Mouse (Mus musculus): ENCODE measurements around the gene Man2c1. TPM values are rescaled to one million over a fixed set of nuclear protein-coding genes. Genes with fewer than 3 reads are reported as not detected.

The Man2c1 gene
- polyA plus RNA-seq, 1 experiment from 2014 or later, result 101 TPM

- ChIA-PET POLR2A (no interaction called here), CTCF (no interaction called here)
- no peaks in the 10 kb centered on the region for H3K27me3 ChIP-seq
- ATAC-seq (no peak), DNase-seq (ENCODE audit: low read depth, low spot score) (no peak)
- in situ Hi-C loops (cut with MboI; ENCODE audit: low pct_unique_long_range_greater_than_20kb), result loop anchor here (10.0 kb wide), 1 partner anchor 277 kb away; no protein-coding TSS in a partner anchor
- no peak for TF ChIP-seq CTCF (IDR thresholded peaks at IDR 0.05)
These were observed 27.0 kb downstream of the Man2c1 start for GRCm38 (mm10) chr9:57157499-57157898.

- no peaks in the 10 kb centered on the region for H3K27me3 ChIP-seq
- no peak for TF ChIP-seq CTCF (IDR thresholded peaks at IDR 0.05)
- ChIA-PET CTCF (no interaction called here), POLR2A (no interaction called here)
- in situ Hi-C loops (cut with MboI; ENCODE audit: low pct_unique_long_range_greater_than_20kb), result loop anchor here (10.0 kb wide), 1 partner anchor 277 kb away; no protein-coding TSS in a partner anchor
- ATAC-seq, result peak; percentile 26
- peak; percentile 89 for DNase-seq (ENCODE audit: low read depth, low spot score)
These were observed 27.6 kb downstream of the Man2c1 start, which contains the start of gene Commd4 for GRCm38 (mm10) chr9:57158013-57158470. Commd4 (minus strand) TSS chr9:57158331.

- CTCF ChIA-PET, result no interaction called here
- no peak for TF ChIP-seq CTCF (IDR thresholded peaks at IDR 0.05)
- POLR2A ChIA-PET, result no interaction called here
- DNase-seq (ENCODE audit: low read depth, low spot score) (no peak), ATAC-seq (no peak)
- no peaks in the 10 kb centered on the region for H3K27me3 ChIP-seq
- in situ Hi-C loops (cut with MboI; ENCODE audit: low pct_unique_long_range_greater_than_20kb), result loop anchor here (10.0 kb wide), 1 partner anchor 276 kb away; no protein-coding TSS in a partner anchor
These were observed 28.0 kb downstream of the Man2c1 start for GRCm38 (mm10) chr9:57158506-57158905.

GRCm38 (mm10) chr9:57162496-57162895 lies 32.0 kb downstream of the Man2c1 start:
- no peak for TF ChIP-seq CTCF (IDR thresholded peaks at IDR 0.05)
- CTCF ChIA-PET, result no interaction called here
- ATAC-seq (no peak), DNase-seq (ENCODE audit: low read depth, low spot score) (no peak)
- POLR2A ChIA-PET, result no interaction called here
- peaks cover 14% of the 10 kb centered on the region for H3K27me3 ChIP-seq
- in situ Hi-C loops (cut with MboI; ENCODE audit: low pct_unique_long_range_greater_than_20kb), result no loop called here

GRCm38 (mm10) chr9:57163137-57163536 lies 32.6 kb downstream of the Man2c1 start:
- in situ Hi-C loops (cut with MboI; ENCODE audit: low pct_unique_long_range_greater_than_20kb), result no loop called here
- peaks cover 14% of the 10 kb centered on the region for H3K27me3 ChIP-seq
- ATAC-seq, result no peak
- ChIA-PET CTCF (no interaction called here), POLR2A (interaction anchor here (0.6 kb wide), 1 partner anchor 300 kb away, joined by 3 read pairs; no protein-coding TSS in a partner anchor)
- no peak for TF ChIP-seq CTCF (IDR thresholded peaks at IDR 0.05)
- no peak for DNase-seq (ENCODE audit: low read depth, low spot score)

GRCm38 (mm10) chr9:57166173-57166572 lies 35.7 kb downstream of the Man2c1 start:
- CTCF ChIA-PET, result interaction anchor here (1.7 kb wide), 1 partner anchor 10 kb away, joined by 3 read pairs; no protein-coding TSS in a partner anchor
- peaks cover 17% of the 10 kb centered on the region for H3K27me3 ChIP-seq
- in situ Hi-C loops (cut with MboI; ENCODE audit: low pct_unique_long_range_greater_than_20kb), result no loop called here
- no peak for ATAC-seq
- no peak for TF ChIP-seq CTCF (IDR thresholded peaks at IDR 0.05)
- no peak for DNase-seq (ENCODE audit: low read depth, low spot score)
- POLR2A ChIA-PET, result no interaction called here

GRCm38 (mm10) chr9:57168411-57168810 lies 37.9 kb downstream of the Man2c1 start:
- H3K27me3 ChIP-seq, result peaks cover 20% of the 10 kb centered on the region
- in situ Hi-C loops (cut with MboI; ENCODE audit: low pct_unique_long_range_greater_than_20kb), result no loop called here
- no peak for DNase-seq (ENCODE audit: low read depth, low spot score)
- ATAC-seq, result no peak
- TF ChIP-seq CTCF (IDR thresholded peaks at IDR 0.05), result no peak
- POLR2A ChIA-PET, result no interaction called here
- CTCF ChIA-PET, result no interaction called here

Other genes starting within 250 kb of the Man2c1 start
- gene Snx33, start 202.3 kb upstream of the Man2c1 start, polyA plus RNA-seq (2021), result 25.8 TPM
- gene Imp3, start 193.2 kb upstream of the Man2c1 start, polyA plus RNA-seq (2021), result 76.3 TPM
- 17.0 TPM for gene Snupn, start 179.8 kb upstream of the Man2c1 start, polyA plus RNA-seq (2021)
- 78.9 TPM for gene Ptpn9, start 135.8 kb upstream of the Man2c1 start, polyA plus RNA-seq (2021)
- gene Sin3a, start 58.6 kb upstream of the Man2c1 start, polyA plus RNA-seq (2021), result 40.1 TPM
- 13.0 TPM for gene Neil1, start 17.6 kb downstream of the Man2c1 start, polyA plus RNA-seq (2021)
- 110 TPM for gene Commd4, start 27.6 kb downstream of the Man2c1 start, polyA plus RNA-seq (2021)
- gene Trcg1, start 105.9 kb downstream of the Man2c1 start, polyA plus RNA-seq (2021), result not detected
- gene 1700017B05Rik, start 131.9 kb downstream of the Man2c1 start, polyA plus RNA-seq (2021), result 38.2 TPM